In the genomic region with DNA sequence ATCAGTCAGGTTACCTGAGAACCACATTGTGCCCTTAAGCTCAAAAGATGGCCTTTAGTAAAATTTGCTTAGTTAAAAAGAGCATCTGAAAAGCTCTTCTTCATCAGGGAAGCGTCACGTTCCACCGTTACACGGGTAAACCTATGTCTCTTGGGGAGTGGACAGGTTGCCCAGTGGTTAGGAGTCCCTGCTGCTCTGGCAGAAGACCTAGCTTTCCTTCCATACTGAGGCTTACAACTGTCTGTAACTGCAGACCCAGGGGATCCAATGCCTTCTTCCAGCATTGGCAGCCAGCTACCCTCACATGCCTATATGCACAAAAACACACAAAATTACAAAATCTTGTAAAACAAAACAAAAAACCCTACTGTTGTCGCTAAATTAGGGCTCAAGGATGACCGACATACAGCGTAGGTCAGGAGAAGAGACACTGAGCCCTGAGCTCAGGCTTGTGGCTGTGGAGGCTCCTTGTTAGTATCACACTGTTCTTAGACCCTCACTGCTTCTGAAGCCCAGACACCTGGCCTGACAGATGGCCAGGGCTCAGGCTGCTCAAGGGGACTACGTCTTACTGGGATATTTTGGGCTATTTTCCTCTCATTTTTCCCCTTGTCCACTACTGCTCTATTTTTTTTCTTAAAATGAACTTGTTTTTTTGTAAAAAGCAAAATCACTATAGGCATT, we compare ENCODE assay signal across 27 mouse cellular contexts. TPM values are rescaled to one million over a fixed set of nuclear protein-coding genes. Genes with fewer than 3 reads are reported as not detected.
DNase-seq lines count a peak whose midpoint lies in the region; ATAC-seq and TF ChIP-seq lines count a peak whose summit lies in the region.
"Had no signal": no experiment of that assay in that cellular context is flagged by ENCODE, and none has a peak within 500 bp of the region (broad histone marks: within the 10 kb centered on the region; RNA-seq: fewer than 3 reads in every experiment).

No protein-coding gene starts in this region.

- TF ChIP-seq POLR2A in brain, embryonic 14.5 days (IDR thresholded peaks at IDR 0.05; ENCODE audit: borderline replicate concordance, extremely low read depth, insufficient read depth, insufficient read length, poor library complexity, severe bottlenecking) = no peak

- WGBS in forebrain, embryonic 11.5 days = 88% methylated on average over 8 of the region's 8 CpGs

- no peak for TF ChIP-seq CTCF in brain, embryonic 14.5 days (IDR thresholded peaks at IDR 0.05; ENCODE audit: borderline replicate concordance, extremely low read depth, insufficient read depth, insufficient read length)

- peak; percentile 96 for DNase-seq in brain, adult 2 months (ENCODE audit: low read depth, low spot score)
- peak; percentile 25 for DNase-seq in brain, embryonic 14.5 days (ENCODE audit: low read depth)
- peak; percentile 64 for DNase-seq in cerebellum, adult 8-10 months
- peak; percentile 75 to 84 for DNase-seq in cerebellum, postnatal 25 days
- DNase-seq in forebrain, embryonic 11.5 days (ENCODE audit: low spot score) = no peak
- no peak for DNase-seq in lung, postnatal 36 days
- DNase-seq: adrenal gland, postnatal 36 days; B cell, adult 2 months; forebrain, postnatal 0 days; gastrocnemius, postnatal 10 days; heart, postnatal 14 days; kidney, adult 9 months; kidney, postnatal 10 days; layer of hippocampus, postnatal 36 days; liver; lung, adult 2 months; lung, postnatal 10 days; right cerebral cortex, postnatal 4 days had no signal

- H3K27ac ChIP-seq in forebrain, embryonic 11.5 days (ENCODE audit: low read depth, low read length) = no peak overlapping the region
- H3K27ac ChIP-seq: forebrain, embryonic 12.5 days; intestine, embryonic 15.5 days; liver, embryonic 14.5 days; midbrain, embryonic 10.5 days; neural tube, embryonic 12.5 days had no signal

- H3K9me3 ChIP-seq in forebrain, embryonic 11.5 days (ENCODE audit: control insufficient read depth, low read length) = no peaks in the 10 kb centered on the region
- H3K9me3 ChIP-seq: forebrain, embryonic 12.5 days; intestine, embryonic 15.5 days; midbrain, embryonic 10.5 days; neural tube, embryonic 12.5 days had no signal

- no peak overlapping the region for H3K9ac ChIP-seq in forebrain, embryonic 11.5 days (ENCODE audit: low read length)
- H3K9ac ChIP-seq: forebrain, embryonic 12.5 days; forebrain, postnatal 0 days; intestine, embryonic 15.5 days; liver, embryonic 14.5 days; neural tube, embryonic 12.5 days had no signal

- no peaks in the 10 kb centered on the region for H3K36me3 ChIP-seq in forebrain, embryonic 11.5 days (ENCODE audit: control insufficient read depth, insufficient read depth, low read length)
- H3K36me3 ChIP-seq: forebrain, embryonic 12.5 days; intestine, embryonic 15.5 days; midbrain, embryonic 10.5 days; neural tube, embryonic 12.5 days had no signal

- no peak overlapping the region for H3K4me3 ChIP-seq in forebrain, embryonic 11.5 days (ENCODE audit: low read depth, low read length)
- H3K4me3 ChIP-seq: erythroblast, embryonic 14.5 days; forebrain, embryonic 12.5 days; intestine, embryonic 15.5 days; midbrain, embryonic 10.5 days; myocyte; neural tube, embryonic 12.5 days had no signal

- no peaks in the 10 kb centered on the region for H3K4me1 ChIP-seq in forebrain, embryonic 11.5 days (replicated peaks; ENCODE audit: control insufficient read depth, insufficient read depth, low read length)
- H3K4me1 ChIP-seq: forebrain, embryonic 12.5 days; midbrain, embryonic 10.5 days; neural tube, embryonic 12.5 days had no signal

- ATAC-seq in forebrain, embryonic 11.5 days (replicated peaks; ENCODE audit: low FRiP score) = no peak
- ATAC-seq: forebrain, postnatal 0 days; hindbrain, embryonic 16.5 days; intestine, embryonic 15.5 days; midbrain, embryonic 16.5 days had no signal

- no peak overlapping the region for H3K4me2 ChIP-seq in forebrain, embryonic 11.5 days (ENCODE audit: low read depth, low read length, severe bottlenecking)
- H3K4me2 ChIP-seq: forebrain, embryonic 12.5 days; intestine, embryonic 15.5 days; neural tube, embryonic 12.5 days had no signal

- H3K27me3 ChIP-seq in forebrain, embryonic 11.5 days (ENCODE audit: control insufficient read depth, insufficient read depth, low read length) = no peaks in the 10 kb centered on the region
- H3K27me3 ChIP-seq: forebrain, embryonic 12.5 days; intestine, embryonic 15.5 days; neural tube, embryonic 12.5 days had no signal

RNA-seq across cellular contexts. Expression of gene Inpp5f, which starts 43.4 kb away (rescaled TPM):
- polyA plus RNA-seq in brain, embryonic 14.5 days (2012; rRNA removed) = 124 and 191 TPM in 2 replicates
- polyA plus RNA-seq in forebrain, embryonic 11.5 days (2014; fragmentation: Nextera tagmentation; extraction: Ambion mirVana) = 97.4 and 98.4 TPM in 2 replicates

RNA-seq across cellular contexts. Expression of gene Bag3, which starts 44.3 kb away (rescaled TPM):
- 2.2 and 4.2 TPM in 2 replicates for polyA plus RNA-seq in brain, embryonic 14.5 days (2012; rRNA removed)
- 5.2 and 5.7 TPM in 2 replicates for polyA plus RNA-seq in forebrain, embryonic 11.5 days (2014; fragmentation: Nextera tagmentation; extraction: Ambion mirVana)

Comparison
In these comparisons a context has a peak if more than half of its experiments do, and no peak if none do; other contexts are left out.
1. DNase-seq: peak in brain, adult 2 months (single experiment), brain, embryonic 14.5 days (single experiment), cerebellum, adult 8-10 months (single experiment) and cerebellum, postnatal 25 days (2 of 2); none in forebrain, embryonic 11.5 days (single experiment) and lung, postnatal 36 days (single experiment).